Mouse (Mus musculus) liver, embryonic 16.5 days (tissue): ENCODE data around the gene Rnf115. TPM values are rescaled to one million over a fixed set of nuclear protein-coding genes. Genes with fewer than 3 reads are reported as not detected.
A peak's percentile ranks its signal among the peaks of the same experiment; 100 is the strongest.

Source experiments
- ATAC-seq: fragments of 200-750 bp; cut with Nextera tagmentation; 2 replicates; pipeline ENCODE4 v1.8.0; 2017; ENCODE audit warnings: low read depth, mild to moderate bottlenecking, moderate number of reproducible peaks, moderate library complexity
- H3K27ac ChIP-seq: fragments of 300-500 bp; sonication (generic); 2 replicates; pipeline ENCODE4 v1.5.1; 2014; ENCODE audit warnings: mild to moderate bottlenecking, low read length
- H3K27me3 ChIP-seq: fragments of 300-500 bp; sonication (generic); 2 replicates; pipeline ENCODE4 v1.6.1; 2014; ENCODE audit warnings: low read depth, low read length, mixed read lengths; ENCODE audit not compliant: control insufficient read depth, insufficient read depth
- H3K36me3 ChIP-seq: fragments of 300-500 bp; sonication (generic); 2 replicates; pipeline ENCODE4 v1.6.1; 2014; ENCODE audit warnings: mild to moderate bottlenecking; ENCODE audit not compliant: control insufficient read depth, insufficient read depth
- H3K4me1 ChIP-seq: fragments of 300-500 bp; sonication (generic); 2 replicates; pipeline ENCODE4 v1.6.1; 2014; ENCODE audit warnings: low read depth, low read length, mixed read lengths; ENCODE audit not compliant: control insufficient read depth
- H3K4me2 ChIP-seq: fragments of 300-500 bp; sonication (generic); 2 replicates; pipeline ENCODE4 v1.6.1; 2014; ENCODE audit warnings: low read depth, low read length, mixed read lengths
- H3K4me3 ChIP-seq: fragments of 300-500 bp; sonication (generic); 2 replicates; pipeline ENCODE4 v1.5.1; 2014; ENCODE audit warnings: low read depth, mild to moderate bottlenecking, low read length
- H3K9ac ChIP-seq: fragments of 300-500 bp; sonication (generic); 2 replicates; pipeline ENCODE4 v1.6.1; 2014; ENCODE audit warnings: low read depth, low read length
- H3K9me3 ChIP-seq: fragments of 300-500 bp; sonication (generic); replicated peaks from 2 replicates; pipeline ENCODE4 v1.6.1; 2016; ENCODE audit warnings: low read length; ENCODE audit not compliant: control insufficient read depth
- whole genome bisulfite sequencing: fragments of 180-500 bp; shearing (Covaris S2); extraction: QIAGEN DNeasy Blood & Tissue Kit; methylation state at CpG from one replicate; pipeline ENCODE4 v1.1.7; 2014; ENCODE audit not compliant: insufficient replicate concordance; 5-methylcytosine and 5-hydroxymethylcytosine counted together
- polyA plus RNA-seq: library from polyadenylated mRNA; unstranded; fragments of >200 nt; fragmentation: Nextera tagmentation; extraction: Ambion mirVana; gene quantifications from 2 replicates; pipeline ENCODE4 v1.2.1, GENCODE M21; 2015

Gene Rnf115
- polyA plus RNA-seq, 1 experiment from 2014 or later = 24.9 TPM

- 51% methylated on average over 3 of the region's 3 CpGs for WGBS
- no peaks in the 10 kb centered on the region for H3K4me1 ChIP-seq
- H3K36me3 ChIP-seq = no peaks in the 10 kb centered on the region
- H3K4me2 ChIP-seq = no peak overlapping the region
- no peaks in the 10 kb centered on the region for H3K9me3 ChIP-seq
- no peak overlapping the region for H3K9ac ChIP-seq
- peaks cover 8% of the 10 kb centered on the region; the same call in 1 of the 2 replicates for H3K27me3 ChIP-seq
- H3K27ac ChIP-seq = no peak overlapping the region
- H3K4me3 ChIP-seq = no peak overlapping the region
- ATAC-seq = no peak
These were observed 37.2 kb upstream of the Rnf115 start for GRCm38 (mm10) chr3:96690298-96690697.

GRCm38 (mm10) chr3:96692506-96692905, 35.0 kb upstream of the Rnf115 start:
- no peak overlapping the region for H3K27ac ChIP-seq
- no peak overlapping the region for H3K4me3 ChIP-seq
- WGBS = 21% methylated on average over 3 of the region's 3 CpGs
- no peaks in the 10 kb centered on the region for H3K9me3 ChIP-seq
- H3K9ac ChIP-seq = no peak overlapping the region; the same call in 1 of the 2 replicates
- ATAC-seq = no peak
- H3K4me1 ChIP-seq = peaks cover 8% of the 10 kb centered on the region
- H3K27me3 ChIP-seq = no peaks in the 10 kb centered on the region; the same call in 1 of the 2 replicates
- H3K4me2 ChIP-seq = no peak overlapping the region
- no peaks in the 10 kb centered on the region for H3K36me3 ChIP-seq

GRCm38 (mm10) chr3:96693579-96693978, 33.9 kb upstream of the Rnf115 start:
- Histone ChIP-seq H3K4me1 (peaks cover 14% of the 10 kb centered on the region), H3K9me3 (no peaks in the 10 kb centered on the region), H3K4me3 (no peak overlapping the region), H3K36me3 (no peaks in the 10 kb centered on the region), H3K4me2 (no peak overlapping the region), H3K27me3 (no peaks in the 10 kb centered on the region; the same call in 1 of the 2 replicates), H3K9ac (no peak overlapping the region), H3K27ac (no peak overlapping the region)
- WGBS = 74% methylated on average over 1 of the region's 1 CpGs
- ATAC-seq = no peak

- H3K4me2 ChIP-seq = peak within 1 kb of the TSS; percentile 94
- peak within 1 kb of the TSS; percentile 79 for H3K9ac ChIP-seq
- peaks cover 14% of the 10 kb centered on the region for H3K4me1 ChIP-seq
- H3K27me3 ChIP-seq = no peaks in the 10 kb centered on the region
- peak; percentile 79 for ATAC-seq
- no peaks in the 10 kb centered on the region for H3K9me3 ChIP-seq
- under 1% methylated on average over 35 of the region's 35 CpGs for WGBS
- H3K36me3 ChIP-seq = no peaks in the 10 kb centered on the region; the same call in 1 of the 2 replicates
- peak within 1 kb of the TSS; percentile 85 for H3K4me3 ChIP-seq
- H3K27ac ChIP-seq = peak within 1 kb of the TSS; percentile 71
These were observed 31.2 kb upstream of the Rnf115 start, which contains the start of gene Pias3 for GRCm38 (mm10) chr3:96696198-96696765. Pias3 (plus strand) TSS chr3:96696384.

GRCm38 (mm10) chr3:96696766-96697732, 30.4 kb upstream of the Rnf115 start:
- under 1% methylated on average over 85 of the region's 85 CpGs for WGBS
- Histone ChIP-seq H3K4me2 (peak overlapping the region; percentile 94), H3K4me3 (peak overlapping the region; percentile 85)

GRCm38 (mm10) chr3:96698993-96699690, 28.3 kb upstream of the Rnf115 start:
- WGBS = 73% methylated on average over 19 of the region's 19 CpGs
- peaks cover 14% of the 10 kb centered on the region for H3K4me1 ChIP-seq

More at GRCm38 (mm10) chr3:96696766-96697732, 30.4 kb upstream of the Rnf115 start:
- H3K9ac ChIP-seq = peak overlapping the region; percentile 79
- no peaks in the 10 kb centered on the region for H3K9me3 ChIP-seq
- no peaks in the 10 kb centered on the region; the same call in 1 of the 2 replicates for H3K36me3 ChIP-seq
- ATAC-seq = peak; percentile 95
- peaks cover 14% of the 10 kb centered on the region for H3K4me1 ChIP-seq
- peak overlapping the region; percentile 71 for H3K27ac ChIP-seq
- H3K27me3 ChIP-seq = no peaks in the 10 kb centered on the region

GRCm38 (mm10) chr3:96700376-96700775, 27.1 kb upstream of the Rnf115 start:
- Histone ChIP-seq H3K9ac (no peak overlapping the region), H3K4me3 (no peak overlapping the region), H3K27ac (no peak overlapping the region), H3K4me1 (peaks cover 14% of the 10 kb centered on the region), H3K9me3 (no peaks in the 10 kb centered on the region), H3K36me3 (no peaks in the 10 kb centered on the region; the same call in 1 of the 2 replicates), H3K4me2 (no peak overlapping the region), H3K27me3 (no peaks in the 10 kb centered on the region)
- no peak for ATAC-seq
- WGBS = 40% methylated on average over 7 of the region's 7 CpGs

More at GRCm38 (mm10) chr3:96698993-96699690, 28.3 kb upstream of the Rnf115 start:
- Histone ChIP-seq H3K27me3 (no peaks in the 10 kb centered on the region), H3K9me3 (no peaks in the 10 kb centered on the region), H3K27ac (no peak overlapping the region), H3K36me3 (no peaks in the 10 kb centered on the region; the same call in 1 of the 2 replicates), H3K4me2 (no peak overlapping the region), H3K9ac (no peak overlapping the region), H3K4me3 (no peak overlapping the region)
- no peak for ATAC-seq

- Histone ChIP-seq H3K9me3 (no peaks in the 10 kb centered on the region), H3K27me3 (no peaks in the 10 kb centered on the region), H3K4me1 (peaks cover 10% of the 10 kb centered on the region), H3K27ac (no peak overlapping the region), H3K9ac (no peak overlapping the region), H3K36me3 (no peaks in the 10 kb centered on the region; the same call in 1 of the 2 replicates), H3K4me2 (no peak overlapping the region), H3K4me3 (no peak overlapping the region)
- 91% methylated on average over 4 of the region's 4 CpGs for WGBS
- ATAC-seq = no peak
These were observed 26.5 kb upstream of the Rnf115 start for GRCm38 (mm10) chr3:96701003-96701402.
